8 mouse cellular contexts compared by ENCODE assay signal in the genomic region with DNA sequence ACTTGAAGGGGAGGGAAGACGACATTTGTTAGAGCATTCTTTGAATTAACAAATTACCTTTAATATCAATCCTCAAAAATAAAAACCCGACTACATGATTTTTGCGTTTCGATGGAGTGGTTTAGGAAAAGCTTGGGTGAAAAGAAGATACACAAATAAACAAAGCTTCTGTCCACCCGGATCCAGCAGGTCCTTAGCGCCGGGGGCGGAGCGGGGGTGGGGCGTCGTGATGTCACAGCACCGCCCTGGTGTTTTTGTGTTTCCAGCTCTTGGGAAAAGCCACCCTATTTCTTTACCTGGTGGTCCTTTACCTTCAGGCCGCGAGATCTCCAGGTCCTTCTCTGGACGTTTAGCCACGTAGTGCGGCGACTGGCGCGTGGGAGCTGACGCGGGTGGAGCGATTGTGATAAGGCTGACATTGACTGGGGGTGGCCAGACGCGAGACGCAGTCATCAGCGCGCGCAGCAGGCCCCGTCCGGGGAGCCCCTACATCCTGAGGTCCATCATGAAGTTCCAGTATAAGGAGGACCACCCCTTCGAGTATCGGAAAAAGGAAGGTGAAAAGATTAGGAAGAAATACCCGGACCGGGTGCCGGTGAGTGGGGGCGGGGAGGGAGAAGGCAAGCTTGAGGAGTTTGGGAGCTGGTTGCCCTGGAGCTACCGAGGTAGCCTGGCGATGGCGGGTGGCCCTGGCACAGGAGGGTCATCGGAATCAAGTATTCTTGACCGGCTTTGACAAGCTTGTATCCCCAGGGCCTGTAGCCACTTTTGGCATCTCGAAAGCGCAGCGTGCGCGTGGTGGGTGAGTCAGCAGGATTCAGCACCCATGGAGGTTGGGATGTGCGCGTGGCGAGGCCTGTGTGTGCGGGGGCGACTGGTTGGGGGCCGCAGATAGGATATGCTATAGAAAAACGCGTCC. TPM values are rescaled to one million over a fixed set of nuclear protein-coding genes. Genes with fewer than 3 reads are reported as not detected.
DNase-seq lines count a peak whose midpoint lies in the region; ATAC-seq lines count a peak whose summit lies in the region.

Gabarapl1 (plus strand) TSS at position 219 of the 919 bp plus-strand sequence.

- intact Hi-C loops in gastrocnemius, postnatal 36 days (cut with DNase I): loop anchor here (5.0 to 10.0 kb wide), 2 partner anchors 688 to 771 kb away; no protein-coding TSS in a partner anchor
- intact Hi-C loops in left cerebral cortex, postnatal 10 days (cut with DNase I): no loop called here

- peak within 1 kb of the TSS; percentile 71; the same call in 1 of the 2 replicates for H3K27ac ChIP-seq in intestine, embryonic 14.5 days (ENCODE audit: low read depth)

- H3K9me3 ChIP-seq in intestine, embryonic 14.5 days (ENCODE audit: control insufficient read depth, low read length): no peaks in the 10 kb centered on the region

- H3K4me2 ChIP-seq in intestine, embryonic 14.5 days (ENCODE audit: low read length): peak within 1 kb of the TSS; percentile 83

- peaks cover 20% of the 10 kb centered on the region for H3K4me1 ChIP-seq in intestine, embryonic 14.5 days (replicated peaks; ENCODE audit: control insufficient read depth, insufficient read depth, low read length)

- H3K4me3 ChIP-seq in intestine, embryonic 14.5 days (ENCODE audit: low read depth, low read length): peak within 1 kb of the TSS; percentile 90

- peak within 1 kb of the TSS; percentile 74 for H3K9ac ChIP-seq in intestine, embryonic 14.5 days (ENCODE audit: low read length)

- DNase-seq in adrenal gland, adult 8-10 months: peak; percentile 82
- peak; percentile 69 for DNase-seq in embryo, embryonic 11.5 days (ENCODE audit: low read depth, low spot score)
- peak; percentile 75 to 80 for DNase-seq in gastrocnemius, postnatal 36 days
- peak; percentile 92 for DNase-seq in intestine, embryonic 14.5 days (ENCODE audit: low spot score)
- peak; percentile 76 to 91 for DNase-seq in left cerebral cortex, postnatal 10 days (ENCODE audit: extremely low spot score in 1 of 2, low spot score in 2 of 2)
- peak; percentile 82 for DNase-seq in right cerebral cortex, postnatal 25 days
- peak; percentile 87 for DNase-seq in yolk sac, embryonic 10.5 days (ENCODE audit: low spot score)

- no peaks in the 10 kb centered on the region for H3K27me3 ChIP-seq in intestine, embryonic 14.5 days (replicated peaks; ENCODE audit: control insufficient read depth, insufficient read depth, low read length)

- WGBS in intestine, embryonic 14.5 days: under 1% methylated on average over 55 of the region's 55 CpGs

- H3K36me3 ChIP-seq in intestine, embryonic 14.5 days (ENCODE audit: control insufficient read depth, insufficient read depth, low read length): peaks cover 10% of the 10 kb centered on the region

- peak; percentile 82 for ATAC-seq in intestine, embryonic 14.5 days (replicated peaks; ENCODE audit: low FRiP score, low TSS enrichment, low read depth)
- peak; percentile 66 for ATAC-seq in megakaryocyte progenitor cell, adult 5-6 weeks (replicated peaks; ENCODE audit: poor library complexity)

RNA-seq across cellular contexts. Expression of gene Gabarapl1, which starts in this region (rescaled TPM):
- total RNA-seq in adrenal gland, adult 8-10 months (2022): 100 to 1,000 TPM; 264 to 374 (median 322) TPM
- 10 to 100 TPM; 38.1 to 59.3 TPM for total RNA-seq in gastrocnemius, postnatal 36 days (2021)
- 15.8 and 16.5 TPM in 2 replicates for polyA plus RNA-seq in intestine, embryonic 14.5 days (2014; fragmentation: Nextera tagmentation; extraction: Ambion mirVana)
- 100 to 1,000 TPM; 450 to 458 TPM for total RNA-seq in left cerebral cortex, postnatal 10 days (2021)
- total RNA-seq in megakaryocyte progenitor cell, adult 5-6 weeks (2015): 19.0 and 19.4 TPM in 2 replicates
- 45.5 and 62.8 TPM in 2 replicates for total RNA-seq in megakaryocyte progenitor cell, adult 5-6 weeks (2017)

Comparison
In these comparisons a context has a peak if more than half of its experiments do, and no peak if none do; other contexts are left out.
1. Peak in every context shown above with its lines: DNase-seq, ATAC-seq, H3K4me3 ChIP-seq and H3K27ac ChIP-seq.
2. RNA of gene Gabarapl1 (total RNA-seq): 450 to 458 TPM in left cerebral cortex, postnatal 10 days and 264 to 374 TPM in adrenal gland, adult 8-10 months; 38.1 to 59.3 TPM in gastrocnemius, postnatal 36 days and 19.0 to 62.8 TPM in megakaryocyte progenitor cell, adult 5-6 weeks; every median in the first group is over 4 times any median in the second.